Mouse (Mus musculus): ENCODE data around the gene Med13l. TPM values are rescaled to one million over a fixed set of nuclear protein-coding genes. Genes with fewer than 3 reads are reported as not detected.
A peak's percentile ranks its signal among the peaks of the same experiment; 100 is the strongest.

The Med13l gene
- polyA plus RNA-seq (2014; fragmentation: Nextera tagmentation; extraction: Ambion mirVana): 14.6 and 18.9 TPM in 2 replicates

- H3K36me3 ChIP-seq (ENCODE audit: control insufficient read depth, insufficient read depth, low read length): no peaks in the 10 kb centered on the region
- 0% methylated on average over 25 of the region's 120 CpGs for WGBS
- peak; percentile 40 for ATAC-seq
Observed at GRCm38 (mm10) chr5:118560385-118561085, at the start of gene Med13l. Gene Med13l, plus strand, starts transcription at chr5:118560679.

GRCm38 (mm10) chr5:118510969-118511368 is 49.5 kb upstream of the Med13l start:
- ATAC-seq (no peak), DNase-seq (ENCODE audit: low spot score) (no peak)
- H3K27ac ChIP-seq (ENCODE audit: low read depth, low read length): no peak overlapping the region
- H3K27me3 ChIP-seq (replicated peaks; ENCODE audit: control insufficient read depth, insufficient read depth, low read length): no peaks in the 10 kb centered on the region; the same call in 1 of the 2 replicates
- H3K4me2 ChIP-seq (ENCODE audit: low read length): no peak overlapping the region
- no peak overlapping the region for H3K4me3 ChIP-seq (ENCODE audit: low read depth, low read length)
- peaks cover 18% of the 10 kb centered on the region for H3K4me1 ChIP-seq (ENCODE audit: control insufficient read depth, insufficient read depth, low read length)
- no peaks in the 10 kb centered on the region for H3K9me3 ChIP-seq (replicated peaks; ENCODE audit: control insufficient read depth, low read length)
- WGBS: 86% methylated on average over 4 of the region's 4 CpGs
- H3K36me3 ChIP-seq (ENCODE audit: control insufficient read depth, insufficient read depth, low read length): no peaks in the 10 kb centered on the region
- no peak overlapping the region for H3K9ac ChIP-seq (ENCODE audit: low read length)

More at GRCm38 (mm10) chr5:118560385-118561085, at the start of gene Med13l:
- Histone ChIP-seq H3K9me3 (replicated peaks; ENCODE audit: control insufficient read depth, low read length) (no peaks in the 10 kb centered on the region), H3K4me1 (ENCODE audit: control insufficient read depth, insufficient read depth, low read length) (peaks cover 29% of the 10 kb centered on the region), H3K4me3 (ENCODE audit: low read depth, low read length) (peak within 1 kb of the TSS; percentile 84), H3K4me2 (ENCODE audit: low read length) (peak within 1 kb of the TSS; percentile 72), H3K9ac (ENCODE audit: low read length) (peak within 1 kb of the TSS; percentile 91), H3K27me3 (replicated peaks; ENCODE audit: control insufficient read depth, insufficient read depth, low read length) (no peaks in the 10 kb centered on the region), H3K27ac (ENCODE audit: low read depth, low read length) (peak within 1 kb of the TSS; percentile 96)
- DNase-seq (ENCODE audit: low spot score): peak; percentile 68

- ATAC-seq: no peak
Observed at GRCm38 (mm10) chr5:118513005-118513404, 47.5 kb upstream of the Med13l start.

GRCm38 (mm10) chr5:118513629-118514526 is 46.6 kb upstream of the Med13l start:
- no peaks in the 10 kb centered on the region; the same call in 1 of the 2 replicates for H3K27me3 ChIP-seq (replicated peaks; ENCODE audit: control insufficient read depth, insufficient read depth, low read length)
- peak overlapping the region; percentile 55 for H3K4me2 ChIP-seq (ENCODE audit: low read length)
- peaks cover 22% of the 10 kb centered on the region for H3K4me1 ChIP-seq (ENCODE audit: control insufficient read depth, insufficient read depth, low read length)
- peak; percentile 59 for DNase-seq (ENCODE audit: low spot score)
- H3K36me3 ChIP-seq (ENCODE audit: control insufficient read depth, insufficient read depth, low read length): no peaks in the 10 kb centered on the region
- H3K4me3 ChIP-seq (ENCODE audit: low read depth, low read length): peak overlapping the region; percentile 23
- peak overlapping the region; percentile 33 for H3K9ac ChIP-seq (ENCODE audit: low read length)
- 0 out of 2 replicates have a peak overlapping the region, but pooled peaks have one; percentile 11 for H3K27ac ChIP-seq (ENCODE audit: low read depth, low read length)
- ATAC-seq: no peak
- no peaks in the 10 kb centered on the region for H3K9me3 ChIP-seq (replicated peaks; ENCODE audit: control insufficient read depth, low read length)
- 3% methylated on average over 43 of the region's 43 CpGs for WGBS

More at GRCm38 (mm10) chr5:118513005-118513404, 47.5 kb upstream of the Med13l start:
- no peak overlapping the region for H3K27ac ChIP-seq (ENCODE audit: low read depth, low read length)
- H3K27me3 ChIP-seq (replicated peaks; ENCODE audit: control insufficient read depth, insufficient read depth, low read length): no peaks in the 10 kb centered on the region; the same call in 1 of the 2 replicates
- H3K36me3 ChIP-seq (ENCODE audit: control insufficient read depth, insufficient read depth, low read length): no peaks in the 10 kb centered on the region
- H3K4me2 ChIP-seq (ENCODE audit: low read length): no peak overlapping the region
- H3K9me3 ChIP-seq (replicated peaks; ENCODE audit: control insufficient read depth, low read length): no peaks in the 10 kb centered on the region
- 69% methylated on average over 1 of the region's 1 CpGs for WGBS
- peaks cover 22% of the 10 kb centered on the region for H3K4me1 ChIP-seq (ENCODE audit: control insufficient read depth, insufficient read depth, low read length)
- no peak overlapping the region for H3K4me3 ChIP-seq (ENCODE audit: low read depth, low read length)
- DNase-seq (ENCODE audit: low spot score): no peak
- H3K9ac ChIP-seq (ENCODE audit: low read length): no peak overlapping the region

- no peaks in the 10 kb centered on the region for H3K36me3 ChIP-seq (ENCODE audit: control insufficient read depth, insufficient read depth, low read length)
- 0 out of 2 replicates have a peak overlapping the region, but pooled peaks have one; percentile 11 for H3K27ac ChIP-seq (ENCODE audit: low read depth, low read length)
- 18% methylated on average over 9 of the region's 9 CpGs for WGBS
- no peaks in the 10 kb centered on the region for H3K9me3 ChIP-seq (replicated peaks; ENCODE audit: control insufficient read depth, low read length)
- DNase-seq (ENCODE audit: low spot score): no peak
- H3K4me3 ChIP-seq (ENCODE audit: low read depth, low read length): peak overlapping the region; percentile 23
- peak overlapping the region; percentile 33; the same call in 1 of the 2 replicates for H3K9ac ChIP-seq (ENCODE audit: low read length)
- no peaks in the 10 kb centered on the region; the same call in 1 of the 2 replicates for H3K27me3 ChIP-seq (replicated peaks; ENCODE audit: control insufficient read depth, insufficient read depth, low read length)
- peaks cover 22% of the 10 kb centered on the region for H3K4me1 ChIP-seq (ENCODE audit: control insufficient read depth, insufficient read depth, low read length)
- ATAC-seq: no peak
- H3K4me2 ChIP-seq (ENCODE audit: low read length): peak overlapping the region; percentile 55
Observed at GRCm38 (mm10) chr5:118514527-118514831, 46.0 kb upstream of the Med13l start.

GRCm38 (mm10) chr5:118514842-118515241 is 45.6 kb upstream of the Med13l start:
- Histone ChIP-seq H3K9me3 (replicated peaks; ENCODE audit: control insufficient read depth, low read length) (no peaks in the 10 kb centered on the region), H3K9ac (ENCODE audit: low read length) (no peak overlapping the region), H3K27me3 (replicated peaks; ENCODE audit: control insufficient read depth, insufficient read depth, low read length) (no peaks in the 10 kb centered on the region; the same call in 1 of the 2 replicates), H3K4me3 (ENCODE audit: low read depth, low read length) (0 out of 2 replicates have a peak overlapping the region, but pooled peaks have one; percentile 23), H3K27ac (ENCODE audit: low read depth, low read length) (0 out of 2 replicates have a peak overlapping the region, but pooled peaks have one; percentile 11), H3K4me1 (ENCODE audit: control insufficient read depth, insufficient read depth, low read length) (peaks cover 22% of the 10 kb centered on the region), H3K4me2 (ENCODE audit: low read length) (peak overlapping the region; percentile 55), H3K36me3 (ENCODE audit: control insufficient read depth, insufficient read depth, low read length) (no peaks in the 10 kb centered on the region)
- DNase-seq (ENCODE audit: low spot score) (peak; percentile 49), ATAC-seq (peak; percentile 24; the same call in 1 of the 2 replicates)
- WGBS: 29% methylated on average over 5 of the region's 5 CpGs

- Histone ChIP-seq H3K27me3 (replicated peaks; ENCODE audit: control insufficient read depth, insufficient read depth, low read length) (no peaks in the 10 kb centered on the region; the same call in 1 of the 2 replicates), H3K27ac (ENCODE audit: low read depth, low read length) (no peak overlapping the region), H3K9me3 (replicated peaks; ENCODE audit: control insufficient read depth, low read length) (no peaks in the 10 kb centered on the region), H3K4me3 (ENCODE audit: low read depth, low read length) (no peak overlapping the region), H3K4me1 (ENCODE audit: control insufficient read depth, insufficient read depth, low read length) (peaks cover 22% of the 10 kb centered on the region), H3K4me2 (ENCODE audit: low read length) (peak overlapping the region; percentile 55), H3K36me3 (ENCODE audit: control insufficient read depth, insufficient read depth, low read length) (no peaks in the 10 kb centered on the region), H3K9ac (ENCODE audit: low read length) (no peak overlapping the region)
- DNase-seq (ENCODE audit: low spot score) (peak; percentile 97), ATAC-seq (peak; percentile 93)
- WGBS: 3% methylated on average over 11 of the region's 11 CpGs
Observed at GRCm38 (mm10) chr5:118515280-118515721, 45.2 kb upstream of the Med13l start.

- no peaks in the 10 kb centered on the region for H3K9me3 ChIP-seq (replicated peaks; ENCODE audit: control insufficient read depth, low read length)
- no peak overlapping the region for H3K4me3 ChIP-seq (ENCODE audit: low read depth, low read length)
- no peak overlapping the region for H3K27ac ChIP-seq (ENCODE audit: low read depth, low read length)
- WGBS: 81% methylated on average over 6 of the region's 6 CpGs
- H3K4me2 ChIP-seq (ENCODE audit: low read length): no peak overlapping the region
- DNase-seq (ENCODE audit: low spot score) (no peak), ATAC-seq (no peak)
- no peaks in the 10 kb centered on the region; the same call in 1 of the 2 replicates for H3K27me3 ChIP-seq (replicated peaks; ENCODE audit: control insufficient read depth, insufficient read depth, low read length)
- no peaks in the 10 kb centered on the region for H3K36me3 ChIP-seq (ENCODE audit: control insufficient read depth, insufficient read depth, low read length)
- no peak overlapping the region for H3K9ac ChIP-seq (ENCODE audit: low read length)
- H3K4me1 ChIP-seq (ENCODE audit: control insufficient read depth, insufficient read depth, low read length): peaks cover 22% of the 10 kb centered on the region
Observed at GRCm38 (mm10) chr5:118516066-118516465, 44.4 kb upstream of the Med13l start.
